Mouse (Mus musculus): ENCODE results near the gene Snap25. TPM values are rescaled to one million over a fixed set of nuclear protein-coding genes. Genes with fewer than 3 reads are reported as not detected.

The Snap25 gene
- polyA plus RNA-seq, 1 experiment from 2014 or later = 342 TPM

GRCm38 (mm10) chr2:136823751-136824716 lies 110.8 kb downstream of the Snap25 start:
- H3K9me3 ChIP-seq (replicated peaks) = no peaks in the 10 kb centered on the region
- no peak overlapping the region for H3K4me2 ChIP-seq
- H3K27me3 ChIP-seq (replicated peaks) = no peaks in the 10 kb centered on the region
- H3K27ac ChIP-seq (replicated peaks) = no peak overlapping the region
- H3K4me1 ChIP-seq = no peaks in the 10 kb centered on the region
- ATAC-seq (ENCODE audit: low FRiP score) = no peak
- WGBS = 52% methylated on average over 5 of the region's 5 CpGs
- no peak overlapping the region for H3K4me3 ChIP-seq (replicated peaks)
- H3K36me3 ChIP-seq = no peaks in the 10 kb centered on the region
- H3K9ac ChIP-seq (replicated peaks) = no peak overlapping the region

GRCm38 (mm10) chr2:136827612-136828011 lies 114.4 kb downstream of the Snap25 start:
- H3K4me1 ChIP-seq = no peaks in the 10 kb centered on the region
- WGBS = 82% methylated on average over 4 of the region's 4 CpGs
- no peaks in the 10 kb centered on the region for H3K27me3 ChIP-seq (replicated peaks)
- ATAC-seq (ENCODE audit: low FRiP score) = no peak
- H3K9ac ChIP-seq (replicated peaks) = no peak overlapping the region
- no peak overlapping the region for H3K27ac ChIP-seq (replicated peaks)
- no peaks in the 10 kb centered on the region for H3K9me3 ChIP-seq (replicated peaks)
- no peak overlapping the region for H3K4me3 ChIP-seq (replicated peaks)
- no peak overlapping the region for H3K4me2 ChIP-seq
- no peaks in the 10 kb centered on the region for H3K36me3 ChIP-seq

Other genes starting within 250 kb of the Snap25 start
- 0.78 and 0.90 TPM in 2 replicates for gene Ankef1, start 211.5 kb upstream of the Snap25 start, polyA plus RNA-seq (2015; fragmentation: Nextera tagmentation; extraction: Ambion mirVana)
- gene AL731706.2, start 172.2 kb downstream of the Snap25 start, polyA plus RNA-seq (2015; fragmentation: Nextera tagmentation; extraction: Ambion mirVana) = 37.2 and 42.8 TPM in 2 replicates
- 11.0 and 12.1 TPM in 2 replicates for gene Slx4ip, start 177.8 kb downstream of the Snap25 start, polyA plus RNA-seq (2015; fragmentation: Nextera tagmentation; extraction: Ambion mirVana)
- 23.4 and 24.0 TPM in 2 replicates for gene AL731706.1, start 177.9 kb downstream of the Snap25 start, polyA plus RNA-seq (2015; fragmentation: Nextera tagmentation; extraction: Ambion mirVana)
- gene Mkks, start 177.9 kb downstream of the Snap25 start, polyA plus RNA-seq (2015; fragmentation: Nextera tagmentation; extraction: Ambion mirVana) = 13.8 and 15.1 TPM in 2 replicates

All from neural tube, embryonic 15.5 days (tissue).